Mouse (Mus musculus) spleen, postnatal 10 days (tissue): ENCODE results near the gene Col9a3.

Source experiments
- DNase-seq, 2 experiments: peaks; one replicate each; pipeline ENCODE4 v3.0.0; 2021 to 2022; ENCODE audit warnings: low spot score in 2 of 2

The Col9a3 gene

GRCm38 (mm10) chr2:180641576-180642554, 44.3 kb downstream of the Col9a3 start:
- no peak for DNase-seq

- no peak for DNase-seq
Observed at GRCm38 (mm10) chr2:180642555-180643260, 45.1 kb downstream of the Col9a3 start, which contains the start of gene Tcfl5. Gene Tcfl5, minus strand, starts transcription at chr2:180642708.

DNA sequence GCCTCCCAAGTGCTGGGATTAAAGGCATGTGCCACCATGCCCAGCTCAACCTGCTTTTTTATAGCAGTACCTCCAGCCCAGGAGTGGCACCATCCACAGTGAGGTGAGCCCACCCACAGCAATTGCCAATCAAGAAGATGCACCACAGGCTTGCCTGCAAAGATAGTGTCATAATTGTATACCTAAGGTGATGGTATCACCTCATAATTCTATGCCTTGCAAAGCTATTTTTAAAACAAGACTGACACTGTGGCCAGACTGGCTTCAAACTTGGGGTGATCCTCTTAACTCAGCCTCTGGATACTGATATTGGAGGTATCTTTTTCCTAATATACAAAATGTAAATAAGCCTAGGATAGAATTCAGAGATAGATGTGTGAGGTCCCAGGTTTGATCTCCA, 46.0 kb downstream of the Col9a3 start:
- no peak for DNase-seq

DNA sequence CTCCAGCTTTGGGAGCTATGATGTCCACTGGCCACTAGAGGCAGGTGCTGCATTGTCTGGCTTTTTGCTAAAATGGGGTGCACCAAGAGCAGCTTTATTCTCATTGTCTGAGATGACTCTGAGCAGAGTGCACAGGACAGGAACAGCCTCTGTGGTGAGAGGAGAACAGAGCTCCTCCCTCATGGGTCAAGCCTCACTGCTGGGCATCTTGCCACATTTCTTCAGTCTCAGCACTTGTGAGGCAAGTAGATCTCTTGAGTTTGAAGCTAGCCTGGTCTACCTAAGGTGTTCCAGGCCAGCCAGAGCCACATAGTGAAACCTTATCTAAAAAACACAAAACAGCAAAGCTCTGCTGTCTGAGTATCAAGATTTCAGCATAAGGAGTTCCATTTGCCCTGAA, 49.3 kb downstream of the Col9a3 start:
- no peak for DNase-seq

DNA sequence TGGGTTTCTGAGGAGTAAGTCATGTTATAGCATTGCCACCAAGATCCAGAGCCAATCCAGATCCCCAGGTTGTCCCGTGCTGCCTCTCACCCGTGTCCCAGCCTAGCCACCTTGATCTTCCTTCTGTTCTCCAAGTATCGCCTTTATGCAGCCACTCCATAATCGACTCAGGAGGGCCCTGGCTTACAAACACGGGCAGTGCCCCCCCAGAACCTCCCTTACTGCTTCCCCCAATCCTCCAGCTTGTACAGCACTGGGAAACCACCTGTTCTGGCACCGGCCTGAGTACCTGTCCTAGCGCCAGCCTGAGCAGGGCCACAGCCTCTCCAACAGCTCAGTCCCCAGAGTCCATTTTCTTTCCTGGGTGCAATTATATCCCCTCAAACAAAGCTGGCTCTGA, 57.1 kb downstream of the Col9a3 start:
- no peak for DNase-seq

DNA sequence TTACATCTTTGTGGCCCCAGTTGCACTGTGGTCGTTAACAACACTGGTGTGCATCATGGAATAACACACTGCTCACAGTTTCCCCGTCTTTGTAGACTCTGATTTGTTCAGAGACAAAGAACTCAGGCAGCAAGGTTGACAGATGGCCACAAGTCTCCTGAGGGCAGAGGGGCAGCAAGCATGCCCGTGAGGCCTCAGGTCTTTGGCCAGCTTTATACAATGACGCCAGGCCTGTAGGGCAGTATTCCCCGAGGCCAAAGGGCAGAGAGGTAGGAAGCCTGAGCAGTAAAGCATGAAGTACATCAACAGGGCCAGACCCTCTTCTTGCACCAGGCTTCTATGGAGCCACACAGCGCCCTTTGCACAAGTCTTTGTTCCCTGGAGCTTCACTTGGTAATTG, 57.6 kb downstream of the Col9a3 start:
- no peak for DNase-seq

- peak; percentile 43 to 79 for DNase-seq
Observed at GRCm38 (mm10) chr2:180657394-180658013, 59.9 kb downstream of the Col9a3 start.

DNA sequence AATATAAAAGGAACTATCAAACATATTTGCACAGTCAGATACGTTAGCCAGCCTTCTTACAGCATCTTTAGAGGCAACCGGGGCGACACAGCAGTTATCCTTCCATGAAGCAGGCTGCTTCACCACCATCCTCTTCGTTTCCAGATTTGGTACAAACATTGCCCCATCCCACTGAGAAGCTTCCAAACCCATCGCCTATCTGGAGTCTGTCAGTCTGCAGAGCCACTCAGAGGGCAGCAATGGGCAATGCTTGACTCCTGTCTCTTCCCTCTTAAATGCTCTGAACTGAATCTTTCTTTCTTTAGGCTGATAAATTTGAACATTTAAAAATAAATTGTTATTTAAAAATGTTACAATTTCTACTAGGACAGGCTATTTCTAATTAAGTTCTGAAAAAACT, 60.8 kb downstream of the Col9a3 start:
- DNase-seq: no peak

GRCm38 (mm10) chr2:180659353-180660150, 62.0 kb downstream of the Col9a3 start:
- no peak for DNase-seq

DNA sequence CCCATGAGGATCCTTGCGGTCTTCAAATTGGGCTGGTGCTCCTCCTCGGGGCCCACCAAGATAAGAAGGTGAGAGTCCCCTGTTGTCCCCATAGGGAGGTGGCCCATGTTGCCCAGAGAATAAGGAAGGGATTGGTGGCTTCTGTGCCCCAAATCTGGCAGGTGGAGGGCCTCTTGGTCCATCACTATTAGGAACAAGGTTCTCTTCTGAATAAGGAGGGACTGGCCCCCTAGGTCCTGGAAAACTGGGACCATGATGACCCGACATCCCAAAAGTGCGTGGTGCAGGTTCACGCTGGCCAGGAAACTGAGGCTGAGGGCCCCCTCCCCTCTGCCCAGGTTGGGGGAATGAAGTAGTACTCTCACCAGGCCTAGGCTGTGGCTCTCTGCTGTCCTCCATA, 62.9 kb downstream of the Col9a3 start:
- DNase-seq: no peak

DNA sequence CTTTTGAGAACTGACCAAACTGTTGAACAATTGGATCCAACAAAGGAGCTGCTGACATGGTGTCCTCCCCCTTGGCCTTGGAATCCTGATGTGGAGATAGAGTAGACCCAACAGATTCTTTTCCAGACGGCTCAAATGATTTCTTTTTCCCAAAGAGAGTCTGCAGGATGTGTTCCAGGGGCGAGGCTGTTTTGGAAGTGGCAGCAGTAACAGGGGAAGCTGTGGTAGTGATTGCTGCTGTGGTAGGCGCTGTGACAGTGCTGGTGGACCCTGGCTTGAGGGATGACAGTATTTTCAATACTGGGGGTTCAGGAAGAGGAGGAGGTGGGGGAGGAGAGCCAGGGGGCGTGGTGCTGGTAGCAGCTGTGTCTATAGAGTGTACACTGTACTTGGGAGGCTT, 64.4 kb downstream of the Col9a3 start:
- DNase-seq: no peak
